Mouse (Mus musculus) MEL (cell line): ENCODE measurements around the gene Glod4. TPM values are rescaled to one million over a fixed set of nuclear protein-coding genes. Genes with fewer than 3 reads are reported as not detected.

Source experiments
- DNase-seq: peaks from one replicate; pipeline ENCODE4 v3.0.0; 2011; ENCODE audit warnings: low read depth, low spot score
- H3K27ac ChIP-seq: 2 replicates; pipeline ENCODE4 v1.5.1; 2012; ENCODE audit warnings: low read depth, mild to moderate bottlenecking, control low read depth, low read length, moderate library complexity; ENCODE audit not compliant: control insufficient read depth
- H3K27me3 ChIP-seq, 2 experiments: fragments of 150-350 bp in 1 of 2; sonication (generic) in 1 of 2; 2 replicates each; pipeline ENCODE4 v1.6.1; 2012; ENCODE audit warnings: low read length in 2 of 2, mild to moderate bottlenecking in 2 of 2, improper control_type of control experiment in 1 of 2, moderate library complexity in 1 of 2; ENCODE audit not compliant: insufficient read depth in 2 of 2, control insufficient read depth in 1 of 2
- H3K36me3 ChIP-seq, 2 experiments: 2 replicates each; pipeline ENCODE4 v1.6.1; 2012 to 2014; ENCODE audit warnings: low read length in 2 of 2, improper control_type of control experiment in 1 of 2, inconsistent platforms in 1 of 2, mild to moderate bottlenecking in 1 of 2; ENCODE audit not compliant: insufficient read depth in 2 of 2, control insufficient read depth in 1 of 2
- H3K4me1 ChIP-seq, 2 experiments: fragments of 150-350 bp in 1 of 2; sonication (generic) in 1 of 2; 2 replicates each; pipeline ENCODE4 v1.6.1; 2012; ENCODE audit warnings: low read length in 2 of 2, improper control_type of control experiment in 1 of 2, mild to moderate bottlenecking in 1 of 2; ENCODE audit not compliant: insufficient read depth in 2 of 2, control insufficient read depth in 1 of 2
- H3K4me3 ChIP-seq, 2 experiments: fragments of 150-350 bp in 1 of 2; sonication (generic) in 1 of 2; 2 replicates each; pipeline ENCODE4 v1.5.1; 2012; ENCODE audit warnings: low read depth in 2 of 2, low read length in 2 of 2, mild to moderate bottlenecking in 2 of 2, moderate library complexity in 2 of 2, control low read depth in 1 of 2, improper control_type of control experiment in 1 of 2; ENCODE audit not compliant: control insufficient read depth in 1 of 2, insufficient read depth in 1 of 2
- H3K79me2 ChIP-seq: 2 replicates; pipeline ENCODE4 v1.6.1; 2012; ENCODE audit warnings: mild to moderate bottlenecking, low read length, moderate library complexity; ENCODE audit not compliant: control insufficient read depth, poor library complexity, insufficient read depth
- H3K9ac ChIP-seq: 2 replicates; pipeline ENCODE4 v1.6.1; 2012; ENCODE audit warnings: low read depth, mild to moderate bottlenecking, control low read depth, low read length, moderate library complexity; ENCODE audit not compliant: control insufficient read depth, poor library complexity, severe bottlenecking
- H3K9me3 ChIP-seq: fragments of 150-350 bp; sonication (generic); replicated peaks from 2 replicates; pipeline ENCODE4 v1.6.1; 2012; ENCODE audit warnings: mild to moderate bottlenecking, low read length, improper control_type of control experiment, moderate library complexity; ENCODE audit not compliant: insufficient read depth
- BHLHE40 ChIP-seq: IDR thresholded peaks from 2 replicates; pipeline ENCODE4 v1.6.1; 2012; ENCODE audit warnings: low read depth, mild to moderate bottlenecking, inconsistent platforms, low read length, improper control_type of control experiment, borderline replicate concordance
- CHD1 ChIP-seq: IDR thresholded peaks from 2 replicates; pipeline ENCODE4 v1.6.1; 2012; ENCODE audit warnings: low read depth, mild to moderate bottlenecking, inconsistent platforms, low read length, improper control_type of control experiment
- CHD2 ChIP-seq: IDR thresholded peaks from 2 replicates; pipeline ENCODE4 v1.6.1; 2011; ENCODE audit warnings: low read length, improper control_type of control experiment
- CTCF ChIP-seq, 3 experiments: IDR thresholded peaks in 2 of 3; conservative IDR thresholded peaks in 1 of 3; 2 replicates each; pipeline ENCODE4 v1.5.1; 2011 to 2012; ENCODE audit warnings: low read length in 3 of 3, low read depth in 2 of 3, mild to moderate bottlenecking in 2 of 3, improper control_type of control experiment in 1 of 3, inconsistent platforms in 1 of 3, mixed read lengths in 1 of 3, moderate library complexity in 1 of 3; ENCODE audit not compliant: control insufficient read depth in 1 of 3, insufficient read depth in 1 of 3, poor library complexity in 1 of 3, severe bottlenecking in 1 of 3
- E2F4 ChIP-seq: IDR thresholded peaks from 2 replicates; pipeline ENCODE4 v1.6.1; 2011; ENCODE audit warnings: low read depth, low read length, improper control_type of control experiment, borderline replicate concordance
- ELF1 ChIP-seq: IDR thresholded peaks from 2 replicates; pipeline ENCODE4 v1.6.1; 2014; ENCODE audit warnings: low read depth, mild to moderate bottlenecking, inconsistent platforms, low read length, improper control_type of control experiment, moderate library complexity
- EP300 ChIP-seq, 2 experiments: IDR thresholded peaks; 2 replicates each; pipeline ENCODE4 v1.6.1; 2011; ENCODE audit warnings: improper control_type of control experiment in 2 of 2, low read length in 2 of 2, low read depth in 1 of 2, mild to moderate bottlenecking in 1 of 2
- JUND ChIP-seq: IDR thresholded peaks from 2 replicates; pipeline ENCODE4 v1.6.1; 2011; ENCODE audit warnings: low read depth, mild to moderate bottlenecking, improper control_type of control experiment, low read length
- MAX ChIP-seq: IDR thresholded peaks from 2 replicates; pipeline ENCODE4 v1.6.1; 2011; ENCODE audit warnings: low read length, improper control_type of control experiment
- MAZ ChIP-seq: IDR thresholded peaks from 2 replicates; pipeline ENCODE4 v1.6.1; 2012; ENCODE audit warnings: low read depth, mild to moderate bottlenecking, inconsistent platforms, low read length, improper control_type of control experiment
- MEF2A ChIP-seq: IDR thresholded peaks from 2 replicates; pipeline ENCODE4 v1.6.1; 2014; ENCODE audit warnings: low read depth, mild to moderate bottlenecking, inconsistent platforms, low read length, improper control_type of control experiment; ENCODE audit not compliant: poor library complexity, insufficient replicate concordance, severe bottlenecking; ENCODE audit errors: extremely low read depth
- MXI1 ChIP-seq: IDR thresholded peaks from 2 replicates; pipeline ENCODE4 v1.6.1; 2011; ENCODE audit warnings: mild to moderate bottlenecking, low read depth, low read length, improper control_type of control experiment
- MYC ChIP-seq: IDR thresholded peaks from 2 replicates; pipeline ENCODE4 v1.6.1; 2011; ENCODE audit warnings: low read depth, mild to moderate bottlenecking, low read length, improper control_type of control experiment, moderate library complexity
- NRF1 ChIP-seq: IDR thresholded peaks from 2 replicates; pipeline ENCODE4 v1.6.1; 2014; ENCODE audit warnings: low read depth, mild to moderate bottlenecking, inconsistent platforms, low read length, improper control_type of control experiment, moderate library complexity; ENCODE audit not compliant: poor library complexity, insufficient read depth, severe bottlenecking
- TBP ChIP-seq: IDR thresholded peaks from 2 replicates; pipeline ENCODE4 v1.8.0; 2011; ENCODE audit warnings: low read depth, low read length, improper control_type of control experiment
- TCF12 ChIP-seq: IDR thresholded peaks from 2 replicates; pipeline ENCODE4 v1.6.1; 2014; ENCODE audit warnings: low read depth, mild to moderate bottlenecking, inconsistent platforms, low read length, improper control_type of control experiment, moderate library complexity
- USF1 ChIP-seq: IDR thresholded peaks from 2 replicates; pipeline ENCODE4 v1.6.1; 2014; ENCODE audit warnings: low read depth, mild to moderate bottlenecking, inconsistent platforms, low read length, improper control_type of control experiment, moderate library complexity
- ZMIZ1 ChIP-seq: IDR thresholded peaks from 2 replicates; pipeline ENCODE4 v1.6.1; 2012; ENCODE audit warnings: low read depth, mild to moderate bottlenecking, inconsistent platforms, low read length, improper control_type of control experiment, moderate library complexity
- ZNF384 ChIP-seq: IDR thresholded peaks from 2 replicates; pipeline ENCODE4 v1.6.1; 2012; ENCODE audit warnings: low read depth, mild to moderate bottlenecking, inconsistent platforms, low read length, improper control_type of control experiment
- polyA plus RNA-seq, 2 experiments: library from polyadenylated mRNA; stranded (reverse) in 1 of 2; unstranded in 1 of 2; fragments of >175 nt in 1 of 2; fragments of >200 nt in 1 of 2; gene quantifications; 2 replicates each; pipeline versions ENCODE4 v1.2.1 to v1.2.4; 2012; ENCODE audit warnings: low replicate concordance in 2 of 2, low read depth in 1 of 2; ENCODE audit not compliant: insufficient read length in 2 of 2, insufficient read depth in 1 of 2, missing spikeins in 1 of 2
- total RNA-seq: library from RNA; depleted of rRNA; stranded (reverse); fragments of 300-350 nt; gene quantifications from 2 replicates; pipeline ENCODE4 v1.2.3, GENCODE M21; 2012

Glod4 gene
- total and polyA plus RNA-seq, 3 experiments = 63.9 to 139 TPM; not detected in 1

- no peak overlapping the region for H3K9ac ChIP-seq
- no peak for TF ChIP-seq MXI1
- TF ChIP-seq USF1 = no peak
- no peak for TF ChIP-seq MAX
- TF ChIP-seq MAZ = no peak
- TF ChIP-seq CHD2 = no peak
- no peak for TF ChIP-seq MEF2A
- no peak for TF ChIP-seq CTCF (IDR thresholded peaks at IDR 0.05 in 2 of 3, conservative IDR thresholded peaks at IDR 0.05 in 1 of 3; ENCODE audit: control insufficient read depth in 1 of 3, insufficient read depth in 1 of 3, low read depth in 2 of 3, low read length in 3 of 3, poor library complexity in 1 of 3, severe bottlenecking in 1 of 3)
- no peak for TF ChIP-seq CHD1
- no peak for TF ChIP-seq MYC
- no peak for TF ChIP-seq JUND
- H3K27me3 ChIP-seq = no peaks in the 10 kb centered on the region
- peaks cover under 1 to 2% of the 10 kb centered on the region in 2 experiments; a peak in 1 of 4 replicates for H3K4me1 ChIP-seq
- no peak overlapping the region for H3K27ac ChIP-seq
- no peak for DNase-seq
- H3K9me3 ChIP-seq = no peaks in the 10 kb centered on the region
- peaks cover 0 to 1% of the 10 kb centered on the region in 2 experiments; a peak in 2 of 4 replicates for H3K36me3 ChIP-seq
- H3K4me3 ChIP-seq = no peak overlapping the region
- no peaks in the 10 kb centered on the region for H3K79me2 ChIP-seq
Measured at GRCm38 (mm10) chr11:76290367-76290766, 46.8 kb upstream of the Glod4 start.

GRCm38 (mm10) chr11:76288645-76289044 lies 45.1 kb upstream of the Glod4 start:
- H3K36me3 ChIP-seq = no peaks in the 10 kb centered on the region
- H3K9me3 ChIP-seq = no peaks in the 10 kb centered on the region
- H3K79me2 ChIP-seq = no peaks in the 10 kb centered on the region
- no peak overlapping the region for H3K4me3 ChIP-seq
- TF ChIP-seq TCF12 (no peak), NRF1 (no peak), MEF2A (no peak), TBP (no peak), MAZ (no peak), BHLHE40 (no peak), ZNF384 (no peak), USF1 (no peak), ELF1 (no peak), E2F4 (no peak), EP300 (IDR thresholded peaks at IDR 0.05; ENCODE audit: low read depth in 1 of 2, low read length in 2 of 2) (no peak), ZMIZ1 (no peak), CTCF (IDR thresholded peaks at IDR 0.05 in 2 of 3, conservative IDR thresholded peaks at IDR 0.05 in 1 of 3; ENCODE audit: control insufficient read depth in 1 of 3, insufficient read depth in 1 of 3, low read depth in 2 of 3, low read length in 3 of 3, poor library complexity in 1 of 3, severe bottlenecking in 1 of 3) (no peak)
- H3K4me1 ChIP-seq = peaks cover 0 to 2% of the 10 kb centered on the region in 2 experiments; a peak in 1 of 4 replicates
- H3K27me3 ChIP-seq = no peaks in the 10 kb centered on the region
- H3K27ac ChIP-seq = no peak overlapping the region
- no peak overlapping the region for H3K9ac ChIP-seq
- no peak for DNase-seq
